ENCODE assay signal across 8 mouse cellular contexts in genomic region chr10:115713896-115714295, GRCm38 (mm10).
DNase-seq lines count a peak whose midpoint lies in the region; TF ChIP-seq lines count a peak whose summit lies in the region.

No protein-coding gene starts in this region.

- WGBS in thymus, adult 2 months, result 87% methylated on average over 6 of the region's 6 CpGs

- H3K27ac ChIP-seq in thymus, adult 2 months (ENCODE audit: control insufficient read depth, insufficient read depth, low read length), result no peak overlapping the region

- no peak for TF ChIP-seq POLR2A in thymus, adult 2 months (IDR thresholded peaks at IDR 0.05; ENCODE audit: control insufficient read depth, extremely low read depth, insufficient read depth, low read length, poor library complexity)

- peak; percentile 3 for DNase-seq in adrenal gland, adult 2 months
- no peak for DNase-seq in adrenal gland, postnatal 25 days
- peak; percentile 36 for DNase-seq in urinary bladder, postnatal 14 days (ENCODE audit: low spot score)
- no peak for DNase-seq in urinary bladder, postnatal 4 days (ENCODE audit: low spot score in 2 of 2)
- peak; percentile 59 to 68 for DNase-seq in kidney, postnatal 25 days
- DNase-seq in thymus, adult 2 months, result no peak
- DNase-seq in thymus, postnatal 0 days (ENCODE audit: low spot score), result no peak
- no peak for DNase-seq in cerebellum, adult 18-20 months

- no peaks in the 10 kb centered on the region for H3K27me3 ChIP-seq in thymus, adult 2 months (ENCODE audit: control insufficient read depth, insufficient read depth, low read length)

- no peak overlapping the region for H3K4me3 ChIP-seq in thymus, adult 2 months (ENCODE audit: control insufficient read depth, insufficient read depth, low read length)

- H3K36me3 ChIP-seq in thymus, adult 2 months (ENCODE audit: control insufficient read depth, insufficient read depth, low read length), result no peaks in the 10 kb centered on the region

- no peaks in the 10 kb centered on the region for H3K4me1 ChIP-seq in thymus, adult 2 months (replicated peaks; ENCODE audit: control insufficient read depth, insufficient read depth, low read length)

- no peak for TF ChIP-seq CTCF in thymus, adult 2 months (IDR thresholded peaks at IDR 0.05; ENCODE audit: borderline replicate concordance, control insufficient read depth, extremely low read depth, insufficient read depth, low read length, poor library complexity)

Comparison
In these comparisons a context has a peak if more than half of its experiments do, and no peak if none do; other contexts are left out.
1. DNase-seq: peak in adrenal gland, adult 2 months (single experiment), urinary bladder, postnatal 14 days (single experiment) and kidney, postnatal 25 days (2 of 2); none in adrenal gland, postnatal 25 days (single experiment), urinary bladder, postnatal 4 days (0 of 2), thymus, adult 2 months (single experiment), thymus, postnatal 0 days (single experiment) and cerebellum, adult 18-20 months (0 of 2).